Mouse (Mus musculus): ENCODE measurements around the gene Ctcfl. TPM values are rescaled to one million over a fixed set of nuclear protein-coding genes. Genes with fewer than 3 reads are reported as not detected.

Gene Ctcfl
- total and polyA plus RNA-seq, 2 experiments from 2014 or later: 0.06 TPM; not detected in 1

DNA sequence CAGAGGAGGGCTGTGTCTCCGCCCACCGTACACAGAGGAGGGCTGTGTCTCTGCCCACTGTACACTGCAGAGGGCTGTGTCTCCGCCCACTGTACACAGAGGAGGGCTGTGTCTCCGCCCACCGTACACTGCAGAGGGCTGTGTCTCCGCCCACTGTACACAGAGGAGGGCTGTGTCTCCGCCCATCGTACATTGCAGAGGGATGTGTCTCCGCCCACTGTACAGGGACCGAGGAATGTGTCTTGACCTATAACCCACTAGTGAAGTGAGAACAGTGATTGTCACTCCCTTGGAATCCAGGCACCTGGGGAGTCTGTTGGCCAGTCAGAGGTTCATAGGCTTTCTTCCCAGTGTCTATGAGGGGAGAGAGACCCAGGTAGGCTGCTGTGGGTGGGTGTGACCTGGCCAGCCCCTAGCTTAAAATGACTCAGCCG is 62.4 kb downstream of the Ctcfl start:
- Histone ChIP-seq H3K4me1 (ENCODE audit: insufficient read depth) (no peaks in the 10 kb centered on the region), H3K9me3 (ENCODE audit: low read length) (no peaks in the 10 kb centered on the region), H3K27ac (ENCODE audit: low read depth, low read length) (no peak overlapping the region), H3K9ac (no peak overlapping the region), H3K27me3 (ENCODE audit: insufficient read depth, low read length) (no peaks in the 10 kb centered on the region), H3K36me3 (ENCODE audit: insufficient read depth) (no peaks in the 10 kb centered on the region), H3K4me2 (ENCODE audit: low read depth) (no peak overlapping the region), H3K4me3 (ENCODE audit: low read depth, low read length) (no peak overlapping the region)
- no peak for ATAC-seq
- TF ChIP-seq CTCF (IDR thresholded peaks at IDR 0.05; ENCODE audit: low read depth): no peak
- DNase-seq: no peak
- 82% methylated on average over 11 of the region's 11 CpGs for WGBS

DNA sequence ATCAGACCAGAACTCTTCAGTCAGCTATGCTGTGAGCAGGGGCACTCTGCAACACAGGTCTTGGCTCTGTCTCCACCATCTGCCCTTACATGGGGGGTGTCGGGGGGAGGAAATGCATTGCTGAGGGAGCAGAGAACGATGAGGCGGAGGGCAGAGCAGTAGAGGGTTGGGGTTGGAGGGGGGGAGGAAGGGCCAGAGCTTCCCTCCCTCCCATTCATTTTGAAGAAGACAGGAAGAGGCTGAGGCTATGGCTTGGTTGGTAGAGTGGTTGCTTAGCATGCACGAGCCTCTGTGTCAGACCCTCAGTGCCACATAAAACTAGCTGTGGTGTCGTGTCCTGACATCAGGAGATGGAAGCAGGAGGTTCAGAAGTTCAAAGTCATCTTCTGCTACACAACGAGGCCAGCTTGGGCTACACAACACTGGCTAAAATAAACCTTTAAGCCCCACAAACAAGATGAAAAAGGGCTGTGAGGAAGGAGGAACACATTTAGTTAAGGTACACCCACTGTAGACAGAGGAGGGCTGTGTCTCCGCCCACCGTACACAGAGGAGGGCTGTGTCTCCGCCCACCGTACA is 62.9 kb downstream of the Ctcfl start:
- 84% methylated on average over 10 of the region's 10 CpGs for WGBS
- H3K4me1 ChIP-seq (ENCODE audit: insufficient read depth): no peaks in the 10 kb centered on the region

DNA sequence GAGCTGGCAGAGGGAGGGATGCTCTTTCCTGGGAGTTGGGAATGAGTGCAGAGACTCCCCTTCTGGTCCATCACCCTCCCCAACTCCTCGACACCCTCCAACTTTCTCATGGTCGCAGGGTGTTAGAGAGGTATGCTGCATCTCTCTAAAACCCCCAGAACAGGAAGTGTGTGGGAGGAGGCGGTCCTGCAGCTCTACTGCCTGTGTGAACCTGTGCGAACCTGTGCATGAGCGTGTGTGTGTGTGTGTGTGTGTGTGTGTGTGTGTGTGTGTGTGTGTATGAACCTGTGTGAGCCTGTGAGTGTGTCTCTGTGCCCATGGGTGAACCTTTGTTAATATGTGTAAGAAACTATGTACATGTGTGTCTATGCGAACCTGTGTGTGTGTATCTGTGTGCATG is 65.5 kb downstream of the Ctcfl start:
- no peak for DNase-seq
- no peak overlapping the region for H3K27ac ChIP-seq (ENCODE audit: low read depth, low read length)
- no peak for TF ChIP-seq CTCF (IDR thresholded peaks at IDR 0.05; ENCODE audit: low read depth)
- H3K4me3 ChIP-seq (ENCODE audit: low read depth, low read length): no peak overlapping the region
- no peaks in the 10 kb centered on the region for H3K9me3 ChIP-seq (ENCODE audit: low read length)
- no peaks in the 10 kb centered on the region for H3K27me3 ChIP-seq (ENCODE audit: insufficient read depth, low read length)
- H3K4me2 ChIP-seq (ENCODE audit: low read depth): no peak overlapping the region
- H3K9ac ChIP-seq: no peak overlapping the region
- 85% methylated on average over 6 of the region's 6 CpGs for WGBS
- no peaks in the 10 kb centered on the region for H3K4me1 ChIP-seq (ENCODE audit: insufficient read depth)
- no peaks in the 10 kb centered on the region for H3K36me3 ChIP-seq (ENCODE audit: insufficient read depth)
- no peak for ATAC-seq

More for the DNA sequence above, 62.9 kb downstream of the Ctcfl start:
- no peak for ATAC-seq
- H3K9me3 ChIP-seq (ENCODE audit: low read length): no peaks in the 10 kb centered on the region
- no peaks in the 10 kb centered on the region for H3K36me3 ChIP-seq (ENCODE audit: insufficient read depth)
- no peak overlapping the region for H3K27ac ChIP-seq (ENCODE audit: low read depth, low read length)
- TF ChIP-seq CTCF (IDR thresholded peaks at IDR 0.05; ENCODE audit: low read depth): no peak
- no peak overlapping the region for H3K4me2 ChIP-seq (ENCODE audit: low read depth)
- no peak for DNase-seq
- no peak overlapping the region for H3K9ac ChIP-seq
- H3K4me3 ChIP-seq (ENCODE audit: low read depth, low read length): no peak overlapping the region
- H3K27me3 ChIP-seq (ENCODE audit: insufficient read depth, low read length): no peaks in the 10 kb centered on the region

DNA sequence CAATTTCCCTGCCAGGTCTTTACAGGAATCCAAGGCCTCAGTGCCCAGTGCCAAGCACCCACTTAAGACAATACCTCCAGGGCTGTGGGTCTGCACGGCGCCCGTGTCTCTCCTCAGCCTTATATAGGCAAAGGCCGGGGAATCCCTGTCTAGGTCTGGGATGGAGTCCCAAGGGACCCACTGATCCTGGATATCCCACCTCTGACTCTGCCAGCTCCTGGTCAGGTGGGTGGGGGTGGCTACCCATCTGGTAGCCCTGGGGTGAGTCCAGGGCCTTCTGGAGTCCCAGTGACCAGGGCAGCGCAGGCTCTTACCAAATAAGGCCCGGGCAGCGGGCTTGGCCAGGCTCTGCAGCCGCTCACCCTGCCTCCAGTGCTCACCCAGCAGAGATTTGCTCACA is 66.4 kb downstream of the Ctcfl start:
- H3K4me3 ChIP-seq (ENCODE audit: low read depth, low read length): no peak overlapping the region
- no peaks in the 10 kb centered on the region for H3K4me1 ChIP-seq (ENCODE audit: insufficient read depth)
- H3K9me3 ChIP-seq (ENCODE audit: low read length): no peaks in the 10 kb centered on the region
- no peak for TF ChIP-seq CTCF (IDR thresholded peaks at IDR 0.05; ENCODE audit: low read depth)
- H3K9ac ChIP-seq: no peak overlapping the region
- no peak overlapping the region for H3K27ac ChIP-seq (ENCODE audit: low read depth, low read length)
- DNase-seq: no peak
- H3K27me3 ChIP-seq (ENCODE audit: insufficient read depth, low read length): no peaks in the 10 kb centered on the region
- no peak overlapping the region for H3K4me2 ChIP-seq (ENCODE audit: low read depth)
- H3K36me3 ChIP-seq (ENCODE audit: insufficient read depth): no peaks in the 10 kb centered on the region
- ATAC-seq: no peak
- WGBS: 91% methylated on average over 8 of the region's 8 CpGs

DNA sequence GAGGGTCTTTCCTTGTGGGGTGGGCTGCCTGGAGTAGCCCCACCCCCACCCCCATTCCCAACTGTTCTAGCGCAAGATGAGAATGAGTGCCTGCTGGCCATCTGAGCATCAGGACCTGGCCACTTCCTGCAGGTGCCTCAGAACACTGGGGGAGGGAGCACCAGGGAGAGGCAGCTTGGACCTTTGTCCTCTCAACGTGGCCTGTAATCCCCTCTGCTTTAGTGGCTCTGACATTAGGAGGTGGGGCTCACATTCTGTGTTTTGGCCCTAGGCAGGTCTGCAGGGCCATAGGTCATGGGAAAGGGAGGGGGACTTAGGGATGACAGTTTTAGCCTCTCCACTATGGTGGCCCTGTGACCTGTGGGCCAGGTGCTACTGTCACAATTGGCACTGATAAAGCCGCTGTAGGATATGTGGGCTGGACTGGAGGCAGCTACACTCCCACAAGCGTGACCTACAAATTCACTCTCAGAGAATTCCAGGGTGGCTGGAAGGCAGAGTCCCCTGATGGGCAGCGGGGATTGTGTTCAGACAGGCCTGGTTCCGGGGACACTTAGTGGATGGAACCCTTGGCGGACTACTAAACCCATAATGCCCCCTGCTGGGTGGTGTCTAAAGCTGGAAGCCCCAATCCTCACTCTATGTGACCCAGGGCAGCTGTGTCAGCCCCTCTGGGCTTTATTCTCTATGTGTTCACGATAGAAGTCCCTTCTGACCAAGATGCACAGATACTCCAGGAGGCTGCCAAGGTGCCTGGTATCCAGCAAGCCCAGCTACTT is 68.5 kb downstream of the Ctcfl start:
- WGBS: 42% methylated on average over 8 of the region's 8 CpGs

DNA sequence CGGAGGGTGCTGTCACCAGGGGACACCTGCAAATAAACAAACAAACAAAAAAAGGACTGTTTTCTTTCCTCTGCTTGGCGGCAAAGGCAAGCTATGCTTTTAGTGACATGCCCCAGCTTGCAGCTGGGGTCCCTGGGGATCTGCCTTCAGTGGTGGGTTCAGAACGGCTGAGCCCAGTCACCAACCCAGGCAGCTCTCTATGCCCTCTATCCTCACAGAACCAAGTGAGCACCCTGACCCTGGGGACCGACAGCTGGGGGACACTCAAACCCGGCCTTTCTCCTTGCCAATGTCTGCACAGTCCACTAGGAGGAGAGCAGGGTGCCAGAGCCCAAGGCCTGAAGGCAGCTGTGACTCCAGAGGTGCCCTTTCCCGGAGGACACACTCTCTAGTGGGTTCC is 69.5 kb downstream of the Ctcfl start:
- no peaks in the 10 kb centered on the region for H3K36me3 ChIP-seq (ENCODE audit: insufficient read depth)
- H3K27me3 ChIP-seq (ENCODE audit: insufficient read depth, low read length): no peaks in the 10 kb centered on the region
- no peak overlapping the region for H3K27ac ChIP-seq (ENCODE audit: low read depth, low read length)
- no peaks in the 10 kb centered on the region for H3K4me1 ChIP-seq (ENCODE audit: insufficient read depth)
- no peak overlapping the region for H3K4me2 ChIP-seq (ENCODE audit: low read depth)
- no peak for DNase-seq
- WGBS: 44% methylated on average over 6 of the region's 6 CpGs
- no peak for TF ChIP-seq CTCF (IDR thresholded peaks at IDR 0.05; ENCODE audit: low read depth)
- no peak overlapping the region for H3K4me3 ChIP-seq (ENCODE audit: low read depth, low read length)
- no peaks in the 10 kb centered on the region for H3K9me3 ChIP-seq (ENCODE audit: low read length)
- H3K9ac ChIP-seq: no peak overlapping the region
- no peak for ATAC-seq

More for the DNA sequence above, 68.5 kb downstream of the Ctcfl start:
- no peaks in the 10 kb centered on the region for H3K36me3 ChIP-seq (ENCODE audit: insufficient read depth)
- H3K4me1 ChIP-seq (ENCODE audit: insufficient read depth): no peaks in the 10 kb centered on the region
- no peak overlapping the region for H3K4me3 ChIP-seq (ENCODE audit: low read depth, low read length)
- H3K9me3 ChIP-seq (ENCODE audit: low read length): no peaks in the 10 kb centered on the region
- no peak overlapping the region for H3K9ac ChIP-seq
- no peak overlapping the region for H3K4me2 ChIP-seq (ENCODE audit: low read depth)
- H3K27me3 ChIP-seq (ENCODE audit: insufficient read depth, low read length): no peaks in the 10 kb centered on the region
- no peak for TF ChIP-seq CTCF (IDR thresholded peaks at IDR 0.05; ENCODE audit: low read depth)
- H3K27ac ChIP-seq (ENCODE audit: low read depth, low read length): no peak overlapping the region
- ATAC-seq (no peak), DNase-seq (no peak)

DNA sequence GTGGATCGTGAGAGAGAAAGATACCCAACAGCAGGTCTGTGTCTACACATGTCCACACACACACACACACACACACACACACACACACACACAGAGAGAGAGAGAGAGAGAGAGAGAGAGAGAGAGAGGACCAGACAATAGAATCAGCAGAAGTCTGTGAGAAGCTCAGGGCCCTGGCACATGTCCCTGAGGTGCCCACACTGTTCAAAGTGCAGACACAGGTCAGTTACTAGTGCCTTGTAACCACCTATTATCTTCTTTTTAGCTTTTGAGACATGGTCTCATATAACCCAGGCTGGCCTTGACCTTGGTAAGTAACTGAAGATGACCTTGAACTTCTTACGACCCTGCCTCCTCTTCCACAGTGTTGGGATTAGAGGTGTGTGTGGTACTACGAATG is 70.1 kb downstream of the Ctcfl start:
- Histone ChIP-seq H3K9ac (no peak overlapping the region), H3K36me3 (ENCODE audit: insufficient read depth) (no peaks in the 10 kb centered on the region), H3K4me3 (ENCODE audit: low read depth, low read length) (no peak overlapping the region), H3K4me2 (ENCODE audit: low read depth) (no peak overlapping the region), H3K4me1 (ENCODE audit: insufficient read depth) (no peaks in the 10 kb centered on the region), H3K27me3 (ENCODE audit: insufficient read depth, low read length) (no peaks in the 10 kb centered on the region), H3K27ac (ENCODE audit: low read depth, low read length) (no peak overlapping the region), H3K9me3 (ENCODE audit: low read length) (no peaks in the 10 kb centered on the region)
- DNase-seq: no peak
- no peak for TF ChIP-seq CTCF (IDR thresholded peaks at IDR 0.05; ENCODE audit: low read depth)
- 82% methylated on average over 3 of the region's 3 CpGs for WGBS
- ATAC-seq: no peak

All from forebrain, postnatal 0 days (tissue).